Mouse (Mus musculus) embryo, embryonic 11.5 days (tissue): ENCODE measurements at regions not wholly inside any gene's neighbourhood (a gene's known extent, or its start where the extent isn't known, plus 50 kb on each side); places are given as distances from the start of the nearest gene placed in this dataset.

Experiments used
- DNase-seq: peaks from one replicate; pipeline ENCODE4 v3.0.0-alpha.2; 2012; ENCODE audit warnings: low read depth, low spot score

- DNase-seq: no peak
These were observed 255.2 kb upstream of the Id2 start for GRCm38 (mm10) chr12:25352160-25352559.

GRCm38 (mm10) chr12:25344354-25344753 is 247.4 kb upstream of the Id2 start:
- DNase-seq: no peak

GRCm38 (mm10) chr12:25338771-25339170 is 241.8 kb upstream of the Id2 start:
- DNase-seq: no peak

- no peak for DNase-seq
These were observed 239.0 kb upstream of the Id2 start for GRCm38 (mm10) chr12:25335930-25336329.

- no peak for DNase-seq
These were observed 238.1 kb upstream of the Id2 start for GRCm38 (mm10) chr12:25335069-25335468.

GRCm38 (mm10) chr12:25332384-25333035 is 235.6 kb upstream of the Id2 start:
- no peak for DNase-seq

GRCm38 (mm10) chr12:25330004-25330708 is 233.2 kb upstream of the Id2 start:
- DNase-seq: no peak

- DNase-seq: no peak
These were observed 229.0 kb upstream of the Id2 start for GRCm38 (mm10) chr12:25325901-25326300.

GRCm38 (mm10) chr12:25323171-25323570 is 226.2 kb upstream of the Id2 start:
- no peak for DNase-seq

- no peak for DNase-seq
These were observed 223.4 kb upstream of the Id2 start for GRCm38 (mm10) chr12:25320262-25320767.

GRCm38 (mm10) chr12:25319846-25320245 is 222.9 kb upstream of the Id2 start:
- no peak for DNase-seq

- DNase-seq: no peak
These were observed 221.2 kb upstream of the Id2 start for GRCm38 (mm10) chr12:25318072-25318671.

- DNase-seq: no peak
These were observed 219.0 kb upstream of the Id2 start for GRCm38 (mm10) chr12:25315969-25316368.

GRCm38 (mm10) chr12:25313212-25313611 is 216.3 kb upstream of the Id2 start:
- no peak for DNase-seq

- no peak for DNase-seq
These were observed 215.4 kb upstream of the Id2 start for GRCm38 (mm10) chr12:25312390-25312789.

GRCm38 (mm10) chr12:25311728-25312127 is 214.8 kb upstream of the Id2 start:
- DNase-seq: no peak

GRCm38 (mm10) chr12:25310293-25310946 is 213.5 kb upstream of the Id2 start:
- no peak for DNase-seq

- DNase-seq: no peak
These were observed 212.3 kb upstream of the Id2 start for GRCm38 (mm10) chr12:25309234-25309633.

GRCm38 (mm10) chr12:25305764-25306653 is 209.1 kb upstream of the Id2 start:
- no peak for DNase-seq

GRCm38 (mm10) chr12:25304820-25305511 is 208.0 kb upstream of the Id2 start:
- no peak for DNase-seq
